Mouse (Mus musculus) neural tube, embryonic 14.5 days (tissue): ENCODE results near the gene Olfr598. TPM values are rescaled to one million over a fixed set of nuclear protein-coding genes. Genes with fewer than 3 reads are reported as not detected.
"Not testable (repeated sequence)": the region's sequence is repeated elsewhere in the genome, so short reads cannot be mapped to it uniquely, and the experiment has no call there.

Source experiments
- ATAC-seq: fragments of 200-750 bp; cut with Nextera tagmentation; 2 replicates; pipeline ENCODE4 v1.8.0; 2017; ENCODE audit warnings: low read depth, mild to moderate bottlenecking, moderate TSS enrichment, moderate library complexity
- H3K27ac ChIP-seq: fragments of 300-500 bp; sonication (generic); 2 replicates; pipeline ENCODE4 v1.5.1; 2014; ENCODE audit warnings: low read depth, mild to moderate bottlenecking, control low read depth, low read length, moderate library complexity, mixed read lengths
- H3K27me3 ChIP-seq: fragments of 300-500 bp; sonication (generic); 2 replicates; pipeline ENCODE4 v1.6.1; 2014; ENCODE audit warnings: low read length; ENCODE audit not compliant: control insufficient read depth, insufficient read depth
- H3K36me3 ChIP-seq: fragments of 300-500 bp; sonication (generic); 2 replicates; pipeline ENCODE4 v1.6.1; 2014; ENCODE audit warnings: low read length, mixed read lengths; ENCODE audit not compliant: control insufficient read depth, insufficient read depth
- H3K4me1 ChIP-seq: fragments of 300-500 bp; sonication (generic); 2 replicates; pipeline ENCODE4 v1.6.1; 2014; ENCODE audit warnings: low read length; ENCODE audit not compliant: control insufficient read depth, insufficient read depth
- H3K4me2 ChIP-seq: fragments of 300-500 bp; sonication (generic); 2 replicates; pipeline ENCODE4 v1.6.1; 2014; ENCODE audit warnings: mild to moderate bottlenecking, low read depth, low read length, control low read depth
- H3K4me3 ChIP-seq: fragments of 300-500 bp; sonication (generic); 2 replicates; pipeline ENCODE4 v1.5.1; 2014; ENCODE audit warnings: low read depth, low read length, control low read depth, mixed read lengths
- H3K9ac ChIP-seq: fragments of 300-500 bp; sonication (generic); replicated peaks from 2 replicates; pipeline ENCODE4 v1.6.1; 2014; ENCODE audit warnings: low read depth, mild to moderate bottlenecking, control low read depth, low read length, mixed read lengths
- H3K9me3 ChIP-seq: fragments of 300-500 bp; sonication (generic); 2 replicates; pipeline ENCODE4 v1.6.1; 2016; ENCODE audit warnings: low read length; ENCODE audit not compliant: control insufficient read depth
- WGBS: fragments of 180-500 bp; shearing (Covaris S2); extraction: QIAGEN DNeasy Blood & Tissue Kit; methylation state at CpG from one replicate; pipeline ENCODE4 v1.1.7; 2014; 5-methylcytosine and 5-hydroxymethylcytosine counted together
- polyA plus RNA-seq: library from polyadenylated mRNA; unstranded; fragments of >200 nt; fragmentation: Nextera tagmentation; extraction: Ambion mirVana; gene quantifications from 2 replicates; pipeline ENCODE4 v1.2.1, GENCODE M21; 2014

The Olfr598 gene
- polyA plus RNA-seq: not detected in 2 replicates

DNA sequence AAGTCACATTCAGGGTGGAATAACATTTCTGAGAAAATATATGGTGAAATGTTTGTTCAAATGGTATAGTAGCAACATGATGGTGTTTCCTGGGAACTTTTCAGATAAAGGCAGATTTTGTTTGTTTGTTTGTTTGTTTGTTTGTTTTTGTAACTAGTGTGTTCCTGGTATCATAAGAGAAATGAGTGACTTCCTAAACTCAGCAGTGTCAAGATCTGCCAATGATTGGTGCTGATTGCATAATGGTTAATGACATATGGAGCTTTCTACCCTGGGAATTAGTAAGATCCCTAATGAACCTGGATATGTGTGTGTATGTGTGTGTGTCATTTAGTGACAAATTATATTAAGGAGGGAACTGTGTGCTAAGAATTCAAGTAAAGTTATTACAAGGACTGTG is at the start of gene Olfr598:
Olfr598 (plus strand) TSS at position 301 of the 400 bp plus-strand sequence.
- H3K36me3 ChIP-seq: no peaks in the 10 kb centered on the region
- no peak within 1 kb of the TSS for H3K4me2 ChIP-seq
- H3K27ac ChIP-seq: no peak within 1 kb of the TSS
- no peak for ATAC-seq
- H3K27me3 ChIP-seq: no peaks in the 10 kb centered on the region
- no peaks in the 10 kb centered on the region for H3K4me1 ChIP-seq
- H3K9me3 ChIP-seq: no peaks in the 10 kb centered on the region
- H3K9ac ChIP-seq: no peak within 1 kb of the TSS
- no peak within 1 kb of the TSS for H3K4me3 ChIP-seq

DNA sequence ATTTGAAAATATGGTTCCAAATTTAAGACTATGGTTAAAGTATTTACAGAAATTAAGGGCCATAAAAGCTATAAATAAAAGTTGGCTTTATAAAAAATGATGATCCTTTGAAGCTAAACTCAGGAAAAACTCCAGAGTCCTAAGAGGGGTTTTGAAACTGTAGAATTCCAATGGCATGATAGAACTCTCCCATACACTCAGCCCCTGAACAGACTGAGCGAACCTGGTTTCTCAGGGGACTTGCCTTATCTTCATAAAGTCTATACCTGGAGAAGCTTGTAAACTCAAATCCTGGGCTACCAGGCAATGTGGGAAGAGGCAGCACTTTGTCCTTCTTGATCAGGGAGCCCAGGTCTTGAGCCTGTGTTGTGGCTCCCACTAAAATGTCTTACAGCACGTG is 18.0 kb upstream of the Olfr598 start, which contains the start of gene Olfr596:
Olfr596 (plus strand) TSS at position 301 of the 400 bp plus-strand sequence.
- H3K9me3 ChIP-seq: not testable (repeated sequence)

DNA sequence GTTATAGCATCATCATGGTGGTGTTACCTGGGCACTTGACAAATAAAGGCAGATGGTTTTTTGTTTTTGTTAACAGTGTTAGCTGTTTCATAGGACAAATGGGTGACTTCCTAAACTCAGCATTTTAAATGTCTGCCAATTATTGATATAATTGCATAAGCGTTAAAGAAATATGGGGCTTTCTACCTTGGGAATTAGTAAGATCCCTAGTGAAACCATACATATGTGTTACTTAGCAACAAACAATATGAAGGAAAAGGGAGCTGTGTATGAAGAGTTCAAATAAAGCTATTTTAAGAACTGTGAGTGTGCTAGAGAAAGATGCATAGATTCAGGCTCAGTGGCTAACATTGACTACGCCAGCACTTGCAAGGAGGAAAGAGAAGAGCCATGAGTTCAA is 7.4 kb upstream of the Olfr598 start, which contains the start of gene Olfr597:
Olfr597 (plus strand) TSS at position 301 of the 400 bp plus-strand sequence.
- H3K27me3 ChIP-seq, H3K4me3 ChIP-seq, H3K4me2 ChIP-seq, H3K4me1 ChIP-seq, H3K9ac ChIP-seq, H3K36me3 ChIP-seq, H3K9me3 ChIP-seq, H3K27ac ChIP-seq, ATAC-seq: not testable (repeated sequence)
- WGBS: 93% methylated on average over 2 of the region's 2 CpGs

More for the DNA sequence above, 18.0 kb upstream of the Olfr598 start, which contains the start of gene Olfr596:
- not testable (repeated sequence) for H3K27ac ChIP-seq, H3K9ac ChIP-seq, H3K4me3 ChIP-seq, ATAC-seq, H3K4me1 ChIP-seq, H3K36me3 ChIP-seq, H3K4me2 ChIP-seq, H3K27me3 ChIP-seq
- WGBS: 90% methylated on average over 2 of the region's 2 CpGs

DNA sequence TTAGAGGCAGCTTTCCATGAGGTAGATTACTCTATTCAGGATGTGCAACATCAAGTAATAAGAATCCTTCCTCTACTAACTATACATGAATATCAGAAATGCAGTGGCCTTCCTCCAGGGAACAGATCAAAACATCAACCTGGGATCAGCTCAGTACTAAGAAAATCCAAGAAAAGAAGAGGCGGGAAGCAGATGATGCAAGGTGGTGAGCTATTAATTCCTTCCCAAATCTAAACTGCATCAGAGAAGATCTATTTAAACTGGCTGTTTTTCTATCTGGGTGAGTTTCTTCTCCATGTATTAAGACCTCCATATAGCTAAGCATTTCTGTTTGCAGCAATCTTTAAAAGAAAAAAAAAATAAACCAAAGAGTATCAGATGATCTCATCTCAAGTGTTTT is 12.2 kb downstream of the Olfr598 start, which contains the start of gene Olfr599:
Olfr599 (plus strand) TSS at position 301 of the 400 bp plus-strand sequence.
- H3K27ac ChIP-seq: no peak within 1 kb of the TSS
- no peaks in the 10 kb centered on the region for H3K36me3 ChIP-seq
- ATAC-seq: no peak
- H3K4me3 ChIP-seq: no peak within 1 kb of the TSS
- H3K27me3 ChIP-seq: no peaks in the 10 kb centered on the region
- WGBS: 94% methylated on average over 1 of the region's 1 CpGs
- H3K4me1 ChIP-seq: no peaks in the 10 kb centered on the region
- H3K9ac ChIP-seq: no peak within 1 kb of the TSS
- no peaks in the 10 kb centered on the region for H3K9me3 ChIP-seq
- H3K4me2 ChIP-seq: no peak within 1 kb of the TSS

DNA sequence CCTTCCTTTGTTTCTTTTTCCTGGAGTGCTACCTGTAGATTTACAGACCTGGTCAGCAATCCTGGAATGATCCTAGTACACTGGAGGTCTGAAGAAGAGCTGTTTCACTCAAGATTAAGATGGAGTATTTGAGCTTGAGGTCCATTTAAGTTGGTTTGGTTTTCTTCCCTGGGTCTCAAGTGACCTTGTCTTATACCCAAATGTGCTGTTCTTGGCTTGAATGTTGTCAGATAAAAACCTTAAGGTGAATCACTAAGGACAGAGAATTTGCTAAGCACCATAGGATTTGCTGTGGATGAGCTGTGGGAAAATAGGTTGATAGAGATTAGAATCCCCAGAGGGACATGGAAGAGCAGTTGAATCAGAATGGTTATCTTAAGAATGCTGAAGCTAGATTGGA is 26.2 kb downstream of the Olfr598 start, which contains the start of gene Olfr600:
Olfr600 (minus strand) TSS at position 101 of the 400 bp plus-strand sequence.
- ATAC-seq: no peak
- no peaks in the 10 kb centered on the region for H3K9me3 ChIP-seq
- no peak within 1 kb of the TSS for H3K4me2 ChIP-seq
- H3K9ac ChIP-seq: no peak within 1 kb of the TSS
- no peak within 1 kb of the TSS for H3K4me3 ChIP-seq
- H3K27me3 ChIP-seq: no peaks in the 10 kb centered on the region
- H3K27ac ChIP-seq: no peak within 1 kb of the TSS
- H3K36me3 ChIP-seq: no peaks in the 10 kb centered on the region
- no peaks in the 10 kb centered on the region for H3K4me1 ChIP-seq

DNA sequence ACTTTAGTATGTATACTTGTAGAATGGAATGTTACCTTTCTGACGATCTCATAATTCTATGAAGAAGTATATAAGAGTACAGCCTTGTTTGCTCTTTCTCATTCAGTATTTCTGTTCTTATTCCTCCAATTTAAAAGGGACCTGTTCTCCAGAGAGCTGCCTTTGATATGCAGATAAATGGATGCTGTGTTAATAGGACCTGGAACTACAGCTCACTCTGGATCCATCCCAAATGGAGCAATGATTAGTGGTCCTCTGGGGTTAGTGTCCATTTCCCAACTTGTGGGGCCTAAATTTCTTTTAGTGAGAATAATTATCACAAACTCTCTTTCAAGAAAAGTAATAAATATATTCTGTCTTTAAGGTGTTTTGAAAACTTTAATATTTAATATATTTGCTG is 39.2 kb downstream of the Olfr598 start, which contains the start of gene Olfr601:
Olfr601 (minus strand) TSS at position 101 of the 400 bp plus-strand sequence.
- 91% methylated on average over 1 of the region's 1 CpGs for WGBS
- Histone ChIP-seq H3K4me1 (no peaks in the 10 kb centered on the region), H3K36me3 (no peaks in the 10 kb centered on the region), H3K9me3 (no peaks in the 10 kb centered on the region), H3K4me3 (no peak within 1 kb of the TSS), H3K27me3 (no peaks in the 10 kb centered on the region), H3K4me2 (no peak within 1 kb of the TSS), H3K9ac (no peak within 1 kb of the TSS), H3K27ac (no peak within 1 kb of the TSS)
- no peak for ATAC-seq

Other genes with a start within 250 kb of the Olfr598 start
- not detected in 2 replicates for gene Olfr584, start 241.7 kb upstream of the Olfr598 start, polyA plus RNA-seq
- not detected in 2 replicates for gene Olfr585, start 225.8 kb upstream of the Olfr598 start, polyA plus RNA-seq
- not detected in 2 replicates for gene Olfr586, start 197.9 kb upstream of the Olfr598 start, polyA plus RNA-seq
- not detected in 2 replicates for gene Olfr588-ps1, start 182.7 kb upstream of the Olfr598 start, polyA plus RNA-seq
- gene Olfr589, start 167.2 kb upstream of the Olfr598 start, polyA plus RNA-seq: not detected in 2 replicates
- gene Olfr591, start 145.2 kb upstream of the Olfr598 start, polyA plus RNA-seq: not detected in 2 replicates
- gene Olfr592, start 138.8 kb upstream of the Olfr598 start, polyA plus RNA-seq: not detected in 2 replicates
- not detected in 2 replicates for gene Olfr593, start 111.7 kb upstream of the Olfr598 start, polyA plus RNA-seq
- gene Olfr594, start 106.6 kb upstream of the Olfr598 start, polyA plus RNA-seq: not detected in 2 replicates
- gene Usp17ld, start 71.1 kb upstream of the Olfr598 start, polyA plus RNA-seq: not detected in 2 replicates
- not detected in 2 replicates for gene Olfr596, start 17.9 kb upstream of the Olfr598 start, polyA plus RNA-seq
- not detected in 2 replicates for gene Olfr597, start 7.3 kb upstream of the Olfr598 start, polyA plus RNA-seq
- gene Olfr599, start 12.3 kb downstream of the Olfr598 start, polyA plus RNA-seq: not detected in 2 replicates
- gene Olfr600, start 26.1 kb downstream of the Olfr598 start, polyA plus RNA-seq: not detected in 2 replicates
- gene Olfr601, start 39.1 kb downstream of the Olfr598 start, polyA plus RNA-seq: not detected in 2 replicates
- not detected in 2 replicates for gene Olfr603, start 62.6 kb downstream of the Olfr598 start, polyA plus RNA-seq
- gene Usp17lc, start 91.5 kb downstream of the Olfr598 start, polyA plus RNA-seq: not detected in 2 replicates
- gene Olfr605, start 121.9 kb downstream of the Olfr598 start, polyA plus RNA-seq: not detected in 2 replicates
- not detected in 2 replicates for gene Olfr606, start 125.5 kb downstream of the Olfr598 start, polyA plus RNA-seq
- not detected in 2 replicates for gene Olfr607, start 140.6 kb downstream of the Olfr598 start, polyA plus RNA-seq
- gene Olfr608, start 146.3 kb downstream of the Olfr598 start, polyA plus RNA-seq: not detected in 2 replicates
- gene Olfr609, start 174.5 kb downstream of the Olfr598 start, polyA plus RNA-seq: not detected in 2 replicates
- gene Olfr610, start 188.6 kb downstream of the Olfr598 start, polyA plus RNA-seq: not detected in 2 replicates
- gene Olfr611, start 197.3 kb downstream of the Olfr598 start, polyA plus RNA-seq: not detected in 2 replicates
- not detected in 2 replicates for gene Olfr612, start 219.1 kb downstream of the Olfr598 start, polyA plus RNA-seq
- gene Olfr613, start 224.5 kb downstream of the Olfr598 start, polyA plus RNA-seq: not detected in 2 replicates
- gene Olfr615, start 232.5 kb downstream of the Olfr598 start, polyA plus RNA-seq: not detected in 2 replicates
- not detected in 2 replicates for gene Olfr616, start 245.6 kb downstream of the Olfr598 start, polyA plus RNA-seq
- not detected in 2 replicates for gene Olfr617, start 249.5 kb downstream of the Olfr598 start, polyA plus RNA-seq